Mouse (Mus musculus) G1E (cell line): ENCODE measurements around the gene Cldn34b2.
"Not testable (repeated sequence)": the region's sequence is repeated elsewhere in the genome, so short reads cannot be mapped to it uniquely, and the experiment has no call there.

Experiments
- CTCF ChIP-seq: IDR thresholded peaks from 2 replicates; pipeline ENCODE4 v1.5.1; 2012; ENCODE audit warnings: low read depth, low read length, inconsistent platforms, mixed read lengths
- GATA1 ChIP-seq: IDR thresholded peaks from 2 replicates; pipeline ENCODE4 v1.6.1; 2012; ENCODE audit warnings: borderline replicate concordance, low read length, inconsistent platforms, mixed read lengths
- GATA2 ChIP-seq: IDR thresholded peaks from 2 replicates; pipeline ENCODE4 v1.6.1; 2012; ENCODE audit warnings: low read depth, low read length, inconsistent platforms, borderline replicate concordance
- TAL1 ChIP-seq: conservative IDR thresholded peaks from 2 replicates; pipeline ENCODE4 v1.6.1; 2012; ENCODE audit warnings: low read depth, low read length, inconsistent platforms, mixed read lengths

DNA sequence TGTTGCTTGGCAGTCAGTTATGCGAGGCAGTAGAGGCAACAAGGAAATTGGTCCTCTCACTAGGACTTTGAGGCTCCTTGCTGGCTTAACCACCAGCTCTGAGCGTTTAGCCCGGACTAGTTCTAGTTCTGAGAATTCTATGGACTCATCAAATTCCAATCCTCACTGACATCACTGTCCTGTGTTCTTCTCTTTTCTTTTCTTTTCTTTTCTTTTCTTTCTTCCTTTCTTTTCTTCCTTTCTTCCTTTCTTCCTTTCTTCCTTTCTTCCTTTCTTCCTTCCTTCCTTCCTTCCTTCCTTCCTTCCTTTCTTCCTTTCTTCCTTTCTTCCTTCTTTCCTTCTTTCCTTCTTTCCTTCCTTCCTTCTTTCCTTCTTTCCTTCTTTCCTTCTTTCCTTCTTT lies at the start of gene Cldn34b2:
- TF ChIP-seq CTCF, GATA1, GATA2, TAL1: not testable (repeated sequence)
